Mouse (Mus musculus) left cerebral cortex, adult 6 months (tissue): ENCODE results near the gene Ptgs1. TPM values are rescaled to one million over a fixed set of nuclear protein-coding genes. Genes with fewer than 3 reads are reported as not detected.

Experiments
- long read RNA-seq, 2 experiments: library from polyadenylated mRNA; unstranded; transcript quantifications; one replicate each; pipeline ENCODE4 v2.0.0; 2019 to 2020
- polyA plus RNA-seq: library from polyadenylated mRNA; unstranded; fragments of <200 nt; fragmentation: Nextera tagmentation; gene quantifications from 2 replicates; pipeline ENCODE4 v1.2.3, GENCODE M21; 2021

The Ptgs1 gene
- polyA plus RNA-seq: 13.2 and 14.0 TPM in 2 replicates
- long read RNA-seq, experiment 1, transcript Ptgs1-201 (11 exons, 2,867 nt): major isoform, 43 of 67 reads
- long read RNA-seq, experiment 1, partial matches to known transcripts: 16 of 67 reads
- long read RNA-seq, experiment 1, other reads (novel, unspliced or antisense): 8 of 67 reads
- long read RNA-seq, experiment 2, transcript Ptgs1-201 (11 exons, 2,867 nt): major isoform, 12 of 25 reads
- long read RNA-seq, experiment 2, partial matches to known transcripts: 11 of 25 reads
- long read RNA-seq, experiment 2, other reads (novel, unspliced or antisense): 2 of 25 reads

DNA sequence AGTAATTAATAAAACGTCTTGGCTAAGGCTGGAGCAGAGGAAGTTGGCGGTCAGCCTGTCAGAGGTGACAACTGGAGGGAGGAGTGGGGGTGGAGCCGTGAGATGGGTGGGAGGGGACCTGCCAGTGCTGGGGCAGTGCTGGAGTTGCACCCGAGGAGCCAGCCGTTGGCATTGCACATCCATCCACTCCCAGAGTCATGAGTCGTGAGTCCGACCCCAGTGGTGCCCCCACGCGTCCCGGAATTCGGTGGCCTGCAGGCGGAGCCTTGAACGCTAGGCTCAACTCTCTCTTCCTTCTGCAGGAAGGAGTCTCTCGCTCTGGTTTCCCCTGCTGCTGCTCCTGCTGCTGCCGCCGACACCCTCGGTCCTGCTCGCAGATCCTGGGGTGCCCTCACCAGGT is at the start of gene Ptgs1:
Gene Ptgs1 (plus strand): TSS at position 61 of the 400 bp plus-strand sequence.

Other genes starting within 250 kb of the Ptgs1 start
- 414 and 527 TPM in 2 replicates for gene Ndufa8, start 181.0 kb upstream of the Ptgs1 start, polyA plus RNA-seq
- 2.4 and 2.7 TPM in 2 replicates for gene Morn5, start 181.0 kb upstream of the Ptgs1 start, polyA plus RNA-seq
- 4.3 TPM in 2 replicates for gene Lhx6, start 125.0 kb upstream of the Ptgs1 start, polyA plus RNA-seq
- gene Mrrf, start 94.0 kb upstream of the Ptgs1 start, polyA plus RNA-seq: 18.2 and 20.9 TPM in 2 replicates
- gene Rbm18, start 93.7 kb upstream of the Ptgs1 start, polyA plus RNA-seq: 30.2 and 38.8 TPM in 2 replicates
- not detected in 2 replicates for gene Olfr338, start 143.1 kb downstream of the Ptgs1 start, polyA plus RNA-seq
- not detected in 2 replicates for gene Olfr339, start 188.5 kb downstream of the Ptgs1 start, polyA plus RNA-seq
- not detected in 2 replicates for gene Olfr340, start 222.2 kb downstream of the Ptgs1 start, polyA plus RNA-seq